Mouse (Mus musculus) bone marrow, adult 2 months (tissue): ENCODE data around the gene Slc38a10.

Experiments
- CTCF ChIP-seq: fragments of 200-500 bp; IDR thresholded peaks from 2 replicates; pipeline ENCODE4 v1.5.1; 2011; ENCODE audit warnings: low read length, control low read depth; ENCODE audit not compliant: control insufficient read depth, insufficient read depth
- POLR2A ChIP-seq: fragments of 200-500 bp; IDR thresholded peaks from 2 replicates; pipeline ENCODE4 v1.6.1; 2011; ENCODE audit warnings: low read depth, mild to moderate bottlenecking, control low read depth, low read length, borderline replicate concordance; ENCODE audit not compliant: control insufficient read depth

DNA sequence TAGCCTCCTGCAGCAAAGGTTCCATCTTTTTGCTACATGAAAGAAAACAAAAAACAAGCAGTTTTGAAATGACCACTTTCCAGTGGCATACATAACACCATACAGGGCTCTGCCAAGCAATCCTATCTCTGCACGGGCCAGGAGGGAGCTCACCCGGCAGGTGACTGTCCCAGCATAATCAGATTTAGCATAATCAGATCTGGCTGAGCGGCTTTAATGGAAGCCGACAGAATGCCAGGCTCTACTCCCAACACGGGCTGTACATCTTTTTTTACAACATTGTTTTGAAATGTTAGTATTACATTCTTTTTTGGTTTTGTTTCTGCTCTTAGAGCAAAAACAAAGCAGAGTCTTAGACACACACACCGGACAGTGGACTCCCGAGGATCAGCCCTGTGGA lies 21.9 kb downstream of the Slc38a10 start:
- TF ChIP-seq CTCF = no peak
- no peak for TF ChIP-seq POLR2A
